Mouse (Mus musculus): ENCODE data around the gene Olfr611. TPM values are rescaled to one million over a fixed set of nuclear protein-coding genes. Genes with fewer than 3 reads are reported as not detected.

The Olfr611 gene
- polyA plus RNA-seq (2012; rRNA removed): not detected in 2 replicates

DNA sequence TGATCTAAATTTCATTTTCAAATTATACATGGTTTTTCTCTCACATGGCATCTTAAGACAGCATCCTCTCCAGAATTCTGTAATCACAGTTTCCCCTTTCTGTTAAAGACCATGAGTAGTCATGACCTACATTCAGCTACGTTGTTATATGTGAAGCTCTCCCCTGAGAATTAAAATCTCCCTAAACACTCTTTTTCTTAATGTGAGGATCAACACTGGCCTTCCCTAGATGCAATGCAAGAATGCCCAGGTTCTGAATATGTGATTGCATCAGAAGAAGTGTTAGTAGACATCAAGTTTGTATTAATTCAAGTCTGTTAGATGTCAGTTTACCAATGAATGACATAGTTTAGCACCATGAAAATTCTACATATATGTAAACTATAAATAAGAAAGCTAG is at the start of gene Olfr611:
Gene Olfr611, minus strand, starts transcription at position 101 of the 400 bp plus-strand sequence.

GRCm38 (mm10) chr7:103569043-103569442 is 48.4 kb upstream of the Olfr611 start, which contains the start of gene Olfr616:
Gene Olfr616, minus strand, starts transcription at chr7:103569143.

GRCm38 (mm10) chr7:103555779-103556178 is 35.1 kb upstream of the Olfr611 start, which contains the start of gene Olfr615:
Gene Olfr615, plus strand, starts transcription at chr7:103556079.

DNA sequence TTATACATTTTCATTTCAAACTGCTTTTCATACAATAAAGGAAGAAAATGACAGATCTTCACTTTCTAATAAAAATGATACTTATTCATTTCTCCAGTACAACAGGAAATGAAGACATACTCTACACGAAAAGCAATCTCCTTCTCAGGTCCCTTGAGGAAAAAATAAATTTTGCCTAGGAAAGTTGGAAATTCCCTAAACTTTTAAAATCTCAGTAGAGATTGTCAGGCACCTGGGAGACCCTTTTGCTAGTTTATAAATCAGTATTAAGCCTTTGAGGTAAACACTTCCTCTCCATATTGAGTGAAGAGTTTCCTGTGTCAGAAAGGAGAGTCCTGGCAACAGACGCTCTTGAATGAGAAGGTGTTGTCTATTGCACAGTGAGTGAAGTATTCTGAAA is 27.1 kb upstream of the Olfr611 start, which contains the start of gene Olfr613:
Gene Olfr613, plus strand, starts transcription at position 301 of the 400 bp plus-strand sequence.

DNA sequence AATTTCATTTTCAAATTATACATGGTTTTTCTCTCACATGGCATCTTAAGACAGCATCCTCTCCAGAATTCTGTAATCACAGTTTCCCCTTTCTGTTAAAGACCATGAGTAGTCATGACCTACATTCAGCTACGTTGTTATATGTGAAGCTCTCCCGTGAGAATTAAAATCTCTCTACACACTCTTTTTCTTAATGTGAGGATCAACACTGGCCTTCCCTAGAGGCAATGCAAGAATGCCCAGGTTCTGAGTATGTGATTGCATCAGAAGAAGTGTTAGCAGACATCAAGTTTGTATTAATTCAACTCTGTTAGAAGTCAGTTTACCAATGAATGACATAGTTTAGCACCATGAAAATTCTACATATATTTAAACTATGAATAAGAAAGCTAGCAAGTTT is 22.0 kb upstream of the Olfr611 start, which contains the start of gene Olfr612:
Gene Olfr612, minus strand, starts transcription at position 101 of the 400 bp plus-strand sequence.

DNA sequence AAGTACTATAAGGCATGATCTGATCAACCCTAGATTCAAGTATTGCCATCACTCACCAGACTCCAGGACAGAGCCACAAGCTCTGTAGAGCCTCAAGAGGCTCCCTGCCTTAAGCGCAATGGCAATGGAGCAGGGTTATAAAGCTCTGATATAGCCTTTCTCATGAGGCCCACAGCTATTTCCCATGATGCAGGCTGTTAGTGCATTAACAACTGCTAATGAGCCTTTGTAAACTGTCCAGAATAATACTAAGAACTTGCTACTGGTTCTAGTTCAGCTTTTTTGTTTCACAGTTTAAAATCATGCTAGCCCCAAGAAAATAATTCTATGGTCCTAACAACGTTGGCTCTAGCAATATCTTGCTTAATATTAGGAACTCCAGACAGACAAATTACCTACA is 8.6 kb downstream of the Olfr611 start, which contains the start of gene Olfr610:
Gene Olfr610, minus strand, starts transcription at position 101 of the 400 bp plus-strand sequence.

DNA sequence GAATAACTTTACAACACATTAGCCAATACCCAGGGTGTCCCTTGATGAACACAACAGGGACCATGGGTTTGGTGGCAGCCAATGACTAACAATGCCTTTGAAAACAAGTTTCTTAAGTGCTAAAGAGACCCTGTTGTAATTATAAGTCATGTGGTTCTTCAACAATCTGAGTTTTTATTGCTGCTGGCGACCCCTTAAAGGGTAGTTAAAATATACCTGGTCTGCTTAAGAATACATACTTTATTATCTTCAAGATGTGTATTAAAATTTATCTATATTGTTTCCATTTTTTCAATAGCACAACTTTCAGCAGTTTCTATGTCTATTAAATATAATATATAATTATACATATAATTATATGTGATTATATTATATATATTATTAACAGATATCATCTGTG is 22.7 kb downstream of the Olfr611 start, which contains the start of gene Olfr609:
Gene Olfr609, minus strand, starts transcription at position 101 of the 400 bp plus-strand sequence.

DNA sequence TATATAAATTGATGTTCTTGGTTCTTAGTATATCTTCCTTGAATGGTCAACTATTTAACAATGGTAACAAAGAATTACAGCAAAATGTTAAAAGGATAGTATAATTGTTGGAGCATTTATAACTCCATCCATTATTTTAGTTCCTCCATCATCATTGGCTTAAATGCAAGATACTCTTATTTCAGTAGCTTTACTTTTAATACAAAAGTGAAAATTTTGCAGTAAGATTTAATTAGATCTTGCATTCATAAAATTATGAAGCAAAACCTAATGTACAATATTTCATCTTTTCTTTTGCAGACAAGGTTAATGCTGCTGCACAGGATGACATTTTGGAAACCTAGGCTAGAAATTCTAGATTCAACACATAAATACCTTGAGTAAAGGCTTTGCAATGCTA is 51.1 kb downstream of the Olfr611 start, which contains the start of gene Olfr608:
Gene Olfr608, plus strand, starts transcription at position 301 of the 400 bp plus-strand sequence.

Other genes with a start within 250 kb of the Olfr611 start
- gene Olfr596, start 215.2 kb downstream of the Olfr611 start, polyA plus RNA-seq (2012; rRNA removed): not detected in 2 replicates
- not detected in 2 replicates for gene Olfr597, start 204.5 kb downstream of the Olfr611 start, polyA plus RNA-seq (2012; rRNA removed)
- gene Olfr598, start 197.3 kb downstream of the Olfr611 start, polyA plus RNA-seq (2012; rRNA removed): not detected in 2 replicates
- not detected in 2 replicates for gene Olfr599, start 184.9 kb downstream of the Olfr611 start, polyA plus RNA-seq (2012; rRNA removed)
- not detected in 2 replicates for gene Olfr600, start 171.2 kb downstream of the Olfr611 start, polyA plus RNA-seq (2012; rRNA removed)
- gene Olfr601, start 158.2 kb downstream of the Olfr611 start, polyA plus RNA-seq (2012; rRNA removed): not detected in 2 replicates
- gene Olfr603, start 134.7 kb downstream of the Olfr611 start, polyA plus RNA-seq (2012; rRNA removed): not detected in 2 replicates
- not detected in 2 replicates for gene Usp17lc, start 105.8 kb downstream of the Olfr611 start, polyA plus RNA-seq (2012; rRNA removed)
- not detected in 2 replicates for gene Olfr605, start 75.4 kb downstream of the Olfr611 start, polyA plus RNA-seq (2012; rRNA removed)
- gene Olfr606, start 71.8 kb downstream of the Olfr611 start, polyA plus RNA-seq (2012; rRNA removed): not detected in 2 replicates
- gene Olfr607, start 56.7 kb downstream of the Olfr611 start, polyA plus RNA-seq (2012; rRNA removed): not detected in 2 replicates
- not detected in 2 replicates for gene Olfr608, start 51.0 kb downstream of the Olfr611 start, polyA plus RNA-seq (2012; rRNA removed)
- not detected in 2 replicates for gene Olfr609, start 22.8 kb downstream of the Olfr611 start, polyA plus RNA-seq (2012; rRNA removed)
- not detected in 2 replicates for gene Olfr610, start 8.7 kb downstream of the Olfr611 start, polyA plus RNA-seq (2012; rRNA removed)
- gene Olfr612, start 21.9 kb upstream of the Olfr611 start, polyA plus RNA-seq (2012; rRNA removed): not detected in 2 replicates
- gene Olfr613, start 27.2 kb upstream of the Olfr611 start, polyA plus RNA-seq (2012; rRNA removed): not detected in 2 replicates
- not detected in 2 replicates for gene Olfr615, start 35.2 kb upstream of the Olfr611 start, polyA plus RNA-seq (2012; rRNA removed)
- gene Olfr616, start 48.3 kb upstream of the Olfr611 start, polyA plus RNA-seq (2012; rRNA removed): not detected in 2 replicates
- gene Olfr617, start 52.2 kb upstream of the Olfr611 start, polyA plus RNA-seq (2012; rRNA removed): not detected in 2 replicates
- not detected in 2 replicates for gene Olfr618, start 69.3 kb upstream of the Olfr611 start, polyA plus RNA-seq (2012; rRNA removed)
- not detected in 2 replicates for gene Olfr619, start 79.7 kb upstream of the Olfr611 start, polyA plus RNA-seq (2012; rRNA removed)
- gene Olfr620, start 91.7 kb upstream of the Olfr611 start, polyA plus RNA-seq (2012; rRNA removed): not detected in 2 replicates
- gene Olfr622, start 121.9 kb upstream of the Olfr611 start, polyA plus RNA-seq (2012; rRNA removed): not detected in 2 replicates
- gene Olfr623, start 142.9 kb upstream of the Olfr611 start, polyA plus RNA-seq (2012; rRNA removed): not detected in 2 replicates
- not detected in 2 replicates for gene Olfr624, start 150.3 kb upstream of the Olfr611 start, polyA plus RNA-seq (2012; rRNA removed)
- gene Olfr625-ps1, start 161.9 kb upstream of the Olfr611 start, polyA plus RNA-seq (2012; rRNA removed): not detected in 2 replicates
- not detected in 2 replicates for gene Olfr243, start 193.8 kb upstream of the Olfr611 start, polyA plus RNA-seq (2012; rRNA removed)
- not detected in 2 replicates for gene Olfr628, start 209.5 kb upstream of the Olfr611 start, polyA plus RNA-seq (2012; rRNA removed)
- not detected in 2 replicates for gene Olfr629, start 224.1 kb upstream of the Olfr611 start, polyA plus RNA-seq (2012; rRNA removed)
- not detected in 2 replicates for gene Olfr630, start 236.5 kb upstream of the Olfr611 start, polyA plus RNA-seq (2012; rRNA removed)

Measured in central nervous system, embryonic 18 days (tissue).